Mouse (Mus musculus) frontal cortex, postnatal 14 days (tissue): ENCODE results near the gene Spsb3.

ENCODE experiments used
- DNase-seq, 2 experiments: peaks; one replicate each; pipeline ENCODE4 v3.0.0; 2022; ENCODE audit warnings: low spot score in 2 of 2

Gene Spsb3

DNA sequence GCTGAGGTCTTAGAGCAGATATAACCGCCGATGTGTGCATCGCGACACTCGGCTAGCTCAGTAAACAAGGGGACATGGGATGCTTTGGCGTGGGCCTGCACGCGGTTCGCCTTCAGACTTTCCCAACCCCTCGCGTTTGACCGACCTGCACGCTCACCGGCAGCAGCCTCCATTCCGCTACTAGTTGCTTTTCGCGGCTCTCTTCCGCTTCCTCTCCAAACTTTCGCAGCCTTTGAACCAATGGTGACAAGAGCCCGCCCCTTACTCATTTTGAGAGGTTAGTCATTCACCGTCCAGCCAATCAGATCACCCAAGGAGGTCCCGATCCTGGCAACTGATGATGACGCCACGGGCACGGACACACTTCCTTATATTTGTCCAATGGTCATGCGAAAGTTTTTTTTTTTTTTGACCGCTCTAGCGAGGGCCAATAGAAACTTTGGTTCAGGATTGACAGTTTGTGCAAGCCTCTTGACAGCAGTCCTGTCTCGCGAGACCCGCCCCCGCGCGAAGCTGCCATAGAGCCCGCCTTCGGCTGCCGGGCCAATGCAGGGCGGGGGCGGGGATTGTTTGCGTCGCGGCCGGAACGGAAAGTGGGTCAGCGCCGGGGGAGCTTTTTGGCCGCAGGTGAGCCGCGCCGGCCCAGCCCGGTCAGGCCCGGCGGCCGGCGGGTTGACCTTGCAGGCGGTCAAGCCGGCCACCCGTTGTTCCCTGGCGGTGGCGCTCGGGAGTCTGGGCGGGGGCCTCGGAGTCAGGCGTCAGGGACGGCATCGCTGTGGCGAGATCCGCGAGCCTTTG lies at the start of gene Spsb3, which contains the start of gene Nubp2:
TSS of gene Spsb3 (plus strand) at position 510 of the 798 bp plus-strand sequence.
TSS of gene Nubp2 (minus strand) at position 216 of the 798 bp plus-strand sequence.
- peak; percentile 94 to 99 for DNase-seq

DNA sequence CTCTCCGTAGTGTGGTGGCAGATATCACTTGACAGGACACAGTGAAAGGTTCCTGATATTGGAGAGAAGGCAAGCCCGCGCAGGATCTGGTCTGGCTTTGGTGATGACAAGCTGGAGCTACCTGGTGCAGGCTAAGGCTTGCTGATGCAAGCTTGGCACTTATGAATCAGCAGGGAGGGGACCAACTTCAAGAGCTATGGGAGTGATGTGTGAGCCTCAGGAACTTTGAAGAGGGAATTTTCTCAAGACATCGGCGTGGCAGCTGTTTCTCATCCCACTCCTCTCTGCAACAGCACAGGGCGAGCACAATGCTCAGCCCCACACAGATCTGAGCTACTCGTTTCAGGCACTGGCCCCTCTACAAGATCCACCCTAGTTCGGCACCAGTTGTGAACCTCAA lies 46.6 kb upstream of the Spsb3 start, which contains the start of gene Hagh:
TSS of gene Hagh (plus strand) at position 302 of the 400 bp plus-strand sequence.
- DNase-seq: no peak

DNA sequence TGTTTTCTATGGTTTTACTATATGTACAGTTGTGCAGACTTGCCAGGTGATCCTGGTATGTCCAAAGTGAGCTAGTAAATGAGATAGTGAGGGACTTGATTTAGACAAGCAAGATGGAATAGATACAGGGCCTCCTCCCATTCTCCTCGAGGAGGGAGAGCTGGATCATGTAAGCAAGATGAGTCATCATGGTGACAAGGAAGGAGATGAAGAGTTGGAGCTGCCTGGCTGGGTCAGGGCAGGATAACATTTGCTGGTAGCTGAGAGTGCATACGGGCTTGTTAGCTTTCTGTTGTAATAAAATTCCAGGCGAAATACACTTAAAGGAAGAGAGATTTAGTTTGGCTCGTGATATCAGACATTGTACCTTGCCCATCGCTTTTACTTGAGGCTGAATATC lies 46.1 kb upstream of the Spsb3 start:
- DNase-seq: no peak

DNA sequence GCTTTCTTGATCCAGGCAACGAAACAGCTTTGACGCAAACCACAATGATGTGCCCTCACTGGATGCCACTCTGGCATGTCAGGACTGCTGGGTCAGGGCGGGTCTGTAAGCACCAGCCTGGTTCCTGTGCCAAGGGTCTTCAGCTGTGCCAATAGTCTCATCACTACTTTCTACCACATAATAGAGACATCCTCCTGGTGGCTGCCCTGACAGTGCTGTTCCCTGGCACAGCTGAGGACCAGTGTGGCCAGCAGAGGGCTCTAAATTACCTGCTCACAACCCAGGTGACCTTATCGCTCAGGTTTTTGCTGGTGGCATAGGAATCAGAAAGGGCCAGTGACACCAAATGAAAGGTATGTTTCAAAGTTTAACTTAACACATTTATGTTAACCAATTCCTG lies 45.3 kb upstream of the Spsb3 start:
- no peak for DNase-seq

DNA sequence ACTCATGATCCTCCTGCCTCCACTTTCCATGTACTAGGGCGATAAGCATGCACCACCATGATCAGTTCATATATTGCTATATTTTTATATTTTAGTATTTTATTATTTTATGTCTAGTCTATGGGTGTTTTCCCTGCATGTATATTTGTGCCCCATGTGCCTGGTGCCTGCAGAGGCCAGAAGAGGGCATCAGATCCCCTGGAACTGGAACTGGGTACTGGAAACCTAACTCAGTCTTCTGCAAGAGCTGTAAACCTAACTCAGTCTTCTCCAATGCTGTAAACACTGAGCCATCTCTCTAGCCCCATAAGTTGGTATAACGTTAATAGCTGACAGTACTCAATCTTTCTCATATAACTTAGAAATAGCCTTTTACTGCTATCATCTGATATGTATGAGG lies 43.8 kb upstream of the Spsb3 start:
- no peak for DNase-seq

DNA sequence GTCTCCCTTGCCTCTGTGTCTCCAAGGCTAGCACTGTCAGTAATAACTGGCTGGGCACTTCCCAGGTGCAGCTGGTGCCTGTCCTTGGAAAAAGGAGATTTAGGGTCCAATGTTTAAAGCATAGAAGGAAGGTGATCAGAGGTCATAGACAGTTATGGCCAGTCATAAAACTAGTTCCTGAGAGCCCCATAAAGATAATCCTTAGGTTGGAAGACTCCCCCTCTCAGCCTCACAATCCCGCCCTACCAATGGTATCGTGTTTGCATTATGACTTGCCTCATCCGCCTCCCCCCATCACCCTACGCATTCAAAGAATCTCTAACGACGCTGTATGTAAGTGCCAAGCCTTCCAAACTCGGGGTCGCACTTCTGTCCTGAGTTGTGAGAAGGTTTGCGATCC lies 41.9 kb upstream of the Spsb3 start:
- no peak for DNase-seq

DNA sequence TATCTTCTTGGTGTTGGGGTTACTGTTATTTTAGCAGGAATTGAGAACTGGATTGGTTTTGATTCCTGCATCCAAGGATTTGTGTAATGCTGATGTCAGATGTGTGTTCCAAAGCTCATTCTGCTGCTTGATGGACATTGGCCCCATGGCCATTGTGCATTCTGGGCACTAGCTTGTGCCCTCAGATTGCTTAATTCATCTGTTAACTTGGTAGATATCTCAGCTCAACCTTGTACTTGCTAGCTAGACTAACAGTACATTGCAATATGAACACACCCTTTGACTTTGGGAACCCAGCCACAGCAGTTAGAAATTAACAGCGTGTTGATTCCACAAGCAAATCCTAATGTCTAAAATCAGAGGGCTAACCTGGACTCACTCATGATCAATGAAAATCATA lies 39.1 kb upstream of the Spsb3 start:
- no peak for DNase-seq

DNA sequence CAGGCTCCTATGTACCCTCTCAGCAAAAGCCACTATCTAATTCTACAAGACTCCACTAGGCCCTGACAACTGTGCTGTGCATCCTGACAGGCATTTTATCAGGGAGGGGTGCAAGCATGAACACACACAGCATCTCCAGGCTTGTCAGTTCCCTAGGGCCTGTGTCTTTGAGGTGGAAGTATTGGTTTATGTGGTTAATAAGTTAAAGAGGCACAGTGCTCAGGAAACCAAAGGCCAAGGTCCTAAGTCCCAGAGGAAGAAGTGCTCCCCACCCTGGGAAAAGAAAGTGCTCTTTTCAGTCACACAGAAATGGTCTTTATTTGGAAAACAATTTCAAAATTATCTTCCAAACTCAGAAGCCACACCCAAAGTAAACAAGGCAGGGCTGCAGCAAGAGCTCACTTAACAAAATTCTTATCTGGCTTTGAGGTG lies 37.8 kb upstream of the Spsb3 start:
- DNase-seq: no peak

DNA sequence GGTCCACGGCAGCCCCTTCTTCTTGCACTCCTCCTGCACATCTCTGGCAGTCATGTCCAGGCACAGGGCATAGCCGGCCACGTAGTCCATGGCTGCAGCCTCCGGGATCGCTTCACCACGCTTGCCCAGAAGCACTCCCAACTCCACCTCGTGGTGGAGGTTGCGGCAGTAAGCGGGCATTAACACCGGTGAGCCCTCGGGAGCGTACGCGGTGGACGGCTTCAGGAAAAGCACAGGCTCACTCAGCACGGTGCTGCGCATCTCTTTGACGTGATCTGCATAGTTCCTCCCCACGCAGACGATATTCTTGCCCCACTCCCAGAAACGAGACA lies 36.7 kb upstream of the Spsb3 start:
- DNase-seq: no peak

DNA sequence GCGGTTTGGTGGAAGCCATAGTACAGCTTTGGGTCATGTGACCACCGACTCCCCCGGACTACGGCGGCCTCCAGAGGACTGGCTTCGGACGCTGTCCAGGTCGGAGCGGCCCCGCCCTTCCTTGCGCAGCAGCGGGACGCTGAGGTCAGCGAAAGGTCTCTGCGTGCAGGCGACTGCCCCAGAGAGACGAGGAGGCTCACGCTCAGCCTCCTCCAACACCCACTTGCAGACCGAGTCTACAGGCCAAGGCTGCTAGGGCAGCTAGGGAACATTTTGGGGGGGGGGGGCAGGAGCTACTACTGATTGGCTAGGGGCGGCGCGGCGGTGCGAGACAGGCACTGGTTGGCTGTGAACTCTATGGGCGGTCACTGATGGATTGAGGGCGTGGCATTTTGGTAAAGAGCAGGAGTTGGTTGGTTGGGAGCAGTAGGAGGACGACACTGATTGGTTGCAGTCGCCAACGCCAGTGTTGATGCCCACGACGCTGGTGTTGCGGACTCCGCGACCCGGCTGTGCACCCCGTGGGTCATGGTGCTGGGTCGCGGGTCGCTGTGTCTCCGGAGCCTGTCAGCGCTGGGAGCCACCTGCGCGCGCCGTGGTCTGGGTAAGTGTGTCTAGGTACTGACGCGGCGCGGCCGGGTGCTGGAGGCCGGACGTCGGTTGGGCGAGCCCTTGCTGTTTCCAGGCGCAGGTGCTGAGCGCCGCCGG lies 36.2 kb upstream of the Spsb3 start, which contains the start of gene Fahd1:
TSS of gene Fahd1 (minus strand) at position 300 of the 708 bp plus-strand sequence.
- DNase-seq: peak; percentile 93 to 97

DNA sequence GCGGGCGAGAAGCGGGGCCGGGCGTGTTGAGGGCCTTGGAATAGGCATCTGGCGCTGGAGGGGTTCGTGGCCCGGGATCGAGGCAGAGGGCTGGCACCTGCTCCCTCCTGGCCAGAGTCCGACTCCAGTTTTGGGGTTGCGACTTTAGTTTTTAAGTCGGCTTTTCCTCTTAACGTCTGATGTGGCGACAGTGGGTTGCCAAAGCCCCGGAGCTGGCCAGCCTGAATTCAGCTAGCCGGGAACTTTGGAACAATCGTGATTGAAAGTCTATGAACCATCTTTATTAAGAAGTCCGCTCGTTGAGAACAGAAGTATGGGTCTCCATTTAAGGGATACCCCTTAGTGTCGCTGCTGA lies 35.7 kb upstream of the Spsb3 start:
- no peak for DNase-seq

DNA sequence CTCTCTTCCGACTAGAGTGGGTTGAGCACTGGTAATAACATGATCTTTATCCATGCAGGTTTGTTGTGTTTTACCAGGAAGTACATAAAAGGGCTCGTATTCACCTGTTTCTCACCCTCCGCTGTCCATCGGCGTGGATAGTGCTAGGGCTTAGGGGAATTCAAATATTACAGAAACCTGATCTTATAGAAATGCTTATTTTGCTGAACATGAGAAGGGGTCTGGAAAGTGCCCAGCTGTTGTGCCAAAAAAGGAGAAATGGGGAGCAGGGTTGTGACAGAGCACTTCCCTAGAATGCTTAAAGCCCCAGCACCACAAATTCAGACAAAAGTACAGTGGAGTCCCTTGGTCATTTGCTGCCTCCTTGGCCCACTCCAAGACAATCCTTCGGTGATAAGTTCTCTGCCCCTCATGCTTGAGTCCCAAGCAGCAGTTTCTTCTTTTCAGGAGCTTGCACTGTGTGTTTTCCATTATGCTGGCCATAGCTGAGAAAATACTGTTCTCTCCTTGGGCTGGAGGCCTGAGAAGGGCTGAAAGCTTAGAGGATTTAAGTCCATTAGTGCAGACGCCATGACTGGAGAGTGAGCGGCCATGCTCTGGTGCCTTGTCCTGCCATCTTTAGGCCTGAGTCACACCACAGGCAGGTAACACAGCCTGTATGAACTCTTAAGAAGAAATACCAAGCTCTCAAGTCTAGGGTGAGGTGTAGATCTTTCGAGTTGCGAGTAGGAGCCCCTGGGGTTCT lies 34.9 kb upstream of the Spsb3 start:
- DNase-seq: no peak

DNA sequence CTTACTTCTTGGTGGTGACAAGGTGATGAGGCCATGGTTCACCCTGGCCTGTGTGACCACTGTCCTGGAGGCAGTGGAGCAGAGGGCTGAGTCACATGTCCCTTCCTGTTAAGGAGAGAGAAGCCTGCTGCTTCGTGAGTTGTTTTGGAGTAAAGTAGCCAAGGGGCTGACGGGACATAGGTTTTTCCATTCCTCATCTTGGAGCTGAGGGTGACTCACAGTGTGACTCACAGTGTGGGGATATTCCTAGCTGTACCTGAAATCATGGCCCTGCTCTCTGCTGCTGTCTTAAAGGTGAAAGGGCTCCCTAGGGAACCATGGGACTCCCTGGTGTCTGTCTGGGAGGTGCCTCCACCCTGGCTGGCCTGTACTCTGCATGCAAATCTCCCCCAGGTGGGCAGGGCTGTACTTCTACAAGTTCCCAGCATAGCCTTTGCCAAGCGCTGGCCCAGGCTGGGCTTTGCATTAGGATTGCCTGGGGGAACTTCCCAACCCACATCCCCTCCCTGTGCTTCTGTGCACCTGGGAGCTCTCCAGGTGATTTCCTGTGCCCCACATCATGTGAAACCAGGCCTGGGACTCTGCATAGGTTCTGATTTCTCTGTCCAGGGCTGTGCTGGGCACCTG lies 30.5 kb upstream of the Spsb3 start:
- no peak for DNase-seq

DNA sequence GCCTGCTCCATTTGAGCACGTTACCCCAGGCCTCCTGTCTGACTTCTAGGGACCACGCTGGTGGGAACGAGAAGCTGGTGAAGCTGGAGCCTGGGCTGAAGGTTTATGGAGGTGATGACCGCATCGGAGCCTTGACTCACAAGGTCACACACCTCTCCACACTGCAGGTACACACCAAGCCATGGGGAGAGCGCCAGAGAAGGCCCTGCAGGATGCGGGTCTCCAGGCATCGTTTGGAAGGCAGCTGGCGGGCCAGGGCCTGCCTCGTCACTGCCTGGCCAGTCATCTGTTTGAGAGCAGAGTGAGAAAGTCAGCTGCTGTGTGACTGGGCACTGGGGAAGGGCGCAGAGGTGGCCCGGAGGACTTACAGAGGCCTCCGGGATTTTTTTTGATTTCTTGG lies 29.9 kb upstream of the Spsb3 start:
- no peak for DNase-seq

DNA sequence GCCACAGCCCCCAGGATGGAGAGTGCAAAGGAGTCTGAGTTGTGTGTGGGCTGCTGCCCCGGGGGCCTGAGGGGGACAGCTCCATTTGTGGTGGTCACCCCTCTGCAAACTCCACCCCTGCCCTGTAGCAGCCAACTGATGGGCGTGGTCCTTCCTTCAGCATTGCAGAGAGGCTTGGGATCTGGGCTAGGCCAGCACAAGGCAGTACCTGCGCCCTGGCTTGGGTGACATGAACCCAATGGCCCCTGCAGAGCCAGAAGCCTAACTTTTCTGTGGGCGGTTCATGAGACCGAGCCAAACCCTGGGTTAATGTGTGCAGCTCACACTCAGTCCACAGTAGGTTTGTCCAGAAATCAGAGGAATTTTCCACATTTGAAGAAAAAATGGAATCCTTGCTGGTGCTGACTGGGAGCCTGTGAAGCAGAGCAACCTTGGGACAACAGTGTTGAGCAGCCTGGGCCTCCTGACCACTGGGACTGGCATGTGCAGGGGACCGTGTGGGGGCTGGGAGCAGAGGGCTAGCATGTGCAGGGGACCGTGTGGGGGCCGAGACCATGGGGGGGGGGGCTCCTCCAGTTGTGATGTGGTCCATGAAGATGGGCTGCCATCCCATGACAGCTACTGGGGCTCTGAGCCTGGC lies 28.5 kb upstream of the Spsb3 start:
- DNase-seq: no peak

DNA sequence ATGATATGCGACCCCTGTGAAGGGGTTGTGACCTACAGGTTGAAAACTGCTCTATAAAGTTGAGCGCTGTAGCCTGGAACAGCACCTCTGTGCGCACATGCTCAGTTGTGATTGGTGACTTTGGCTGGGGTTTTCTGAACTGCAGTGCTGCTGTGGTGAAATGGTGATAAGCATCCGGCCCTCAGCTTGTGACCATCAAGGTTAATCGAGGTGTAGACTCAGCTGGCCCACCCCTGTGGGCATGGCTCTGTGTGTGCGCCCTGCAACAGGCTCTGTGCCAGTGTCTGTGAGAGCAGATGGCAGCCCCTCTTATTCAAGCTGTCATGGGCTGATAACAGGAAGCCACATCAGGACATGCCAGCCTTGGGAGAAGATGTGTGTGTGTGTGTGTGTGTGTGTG lies 27.5 kb upstream of the Spsb3 start:
- DNase-seq: no peak

DNA sequence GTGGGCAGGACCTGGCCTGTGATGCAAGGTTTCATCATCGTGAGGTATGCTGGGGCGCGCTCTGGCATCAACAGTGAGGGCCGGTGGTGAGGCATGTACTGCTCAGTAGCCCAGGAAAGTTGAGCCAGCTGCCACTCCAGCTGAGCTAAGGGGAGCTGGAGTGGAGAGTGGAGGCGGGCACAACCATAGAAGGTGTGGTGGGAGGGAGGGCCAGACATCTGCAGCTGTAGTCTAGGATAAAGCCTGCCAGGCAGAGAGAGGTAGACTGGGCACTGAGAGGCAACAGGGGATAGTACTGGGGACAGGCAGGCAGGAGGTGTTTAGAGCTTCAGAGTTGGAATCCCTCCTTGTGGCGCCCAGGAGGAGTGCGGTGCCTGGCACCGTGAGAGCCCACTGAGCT lies 26.4 kb upstream of the Spsb3 start:
- no peak for DNase-seq

DNA sequence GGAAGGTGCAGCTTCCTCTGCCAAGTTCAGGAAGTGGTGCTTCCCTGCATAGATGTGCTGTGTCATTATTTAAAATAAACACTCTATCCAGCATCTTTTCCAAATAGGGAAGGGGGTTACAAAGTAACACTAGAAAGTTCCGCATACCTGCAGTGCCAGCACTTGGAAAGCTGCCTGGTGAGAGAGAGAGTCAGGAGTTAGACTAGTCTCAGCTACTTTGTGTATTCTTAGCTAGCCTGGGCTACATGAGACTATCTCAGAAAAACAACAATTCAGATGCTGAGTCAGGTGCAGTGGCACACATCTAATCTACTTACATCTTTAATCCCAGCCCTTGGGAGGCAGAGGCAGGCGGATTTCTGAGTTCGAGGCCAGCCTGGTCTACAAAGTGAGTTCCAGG lies 24.7 kb upstream of the Spsb3 start:
- no peak for DNase-seq

DNA sequence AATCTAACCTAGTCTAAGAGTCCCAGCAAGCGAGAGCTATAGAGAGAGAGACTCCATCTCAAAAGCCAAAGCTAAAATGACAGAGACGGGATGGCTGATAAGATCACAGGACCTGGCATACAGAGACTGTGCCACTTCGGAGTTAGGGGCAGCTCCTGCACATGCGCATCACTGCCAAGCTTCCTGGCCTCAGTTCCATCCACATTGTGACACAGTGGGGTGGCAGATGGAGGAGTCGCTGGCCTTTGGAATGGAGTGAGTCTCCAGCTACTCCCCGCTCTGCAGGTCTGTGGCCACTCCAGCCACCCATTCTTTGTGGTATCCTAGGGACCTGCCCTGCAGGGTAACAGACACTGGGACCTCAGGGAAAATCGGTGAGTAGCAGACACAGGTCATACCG lies 20.7 kb upstream of the Spsb3 start, which contains the start of gene Igfals:
TSS of gene Igfals (plus strand) at position 222 of the 400 bp plus-strand sequence.
- no peak for DNase-seq

DNA sequence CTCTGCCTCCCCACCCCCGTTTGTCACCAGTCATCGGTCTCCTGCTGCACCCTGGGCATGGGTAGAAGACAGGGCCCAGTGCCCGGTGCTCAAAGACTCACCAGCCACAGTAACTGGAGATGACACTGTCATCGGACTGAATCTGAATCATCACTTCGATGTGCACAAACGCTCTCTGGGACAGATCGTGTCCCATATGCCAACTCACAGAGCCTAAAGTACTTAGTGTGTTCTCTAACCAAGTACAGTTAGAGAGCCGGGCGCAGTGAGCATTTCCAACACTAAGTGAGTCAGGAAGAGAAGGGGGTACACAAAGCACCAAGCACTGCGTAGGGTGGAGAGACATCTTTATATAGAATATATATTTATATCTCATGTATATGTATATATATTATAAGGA lies 18.5 kb upstream of the Spsb3 start:
- DNase-seq: no peak

DNA sequence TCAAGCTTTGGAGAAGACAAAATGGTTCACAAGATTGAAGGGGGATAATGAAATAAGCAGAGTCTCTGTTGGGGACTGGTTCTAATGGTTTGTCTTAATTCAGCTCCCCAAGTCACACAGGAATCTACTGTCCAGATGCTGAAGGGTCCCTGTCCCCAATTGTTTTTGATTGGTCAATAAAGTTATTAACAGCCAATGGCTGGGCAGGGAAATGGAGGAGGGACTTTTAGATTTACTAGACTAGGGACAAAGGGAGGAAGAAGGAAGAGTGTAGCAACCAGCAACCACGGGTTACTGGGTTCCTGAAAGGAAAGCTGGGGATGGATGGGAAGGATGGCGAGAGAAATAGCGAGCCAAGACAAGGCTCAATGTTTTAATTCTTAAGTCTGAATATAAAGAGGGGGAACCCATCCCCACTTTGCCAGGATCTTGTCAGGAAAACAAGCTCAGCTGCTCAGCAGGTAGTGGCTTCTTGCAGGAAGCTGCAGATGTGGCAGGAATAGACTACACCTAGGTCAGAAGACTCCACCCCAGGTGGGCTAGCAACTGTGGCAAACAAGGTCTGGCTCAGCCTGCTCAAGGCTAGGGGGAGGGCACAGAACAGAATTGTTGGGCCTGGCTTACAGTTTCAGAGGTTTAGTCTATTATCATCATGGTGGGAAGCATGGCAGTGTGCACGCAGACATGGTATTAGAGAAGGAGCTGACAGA lies 12.6 kb upstream of the Spsb3 start:
- no peak for DNase-seq
